Mouse (Mus musculus): ENCODE results near the gene Tram2. TPM values are rescaled to one million over a fixed set of nuclear protein-coding genes. Genes with fewer than 3 reads are reported as not detected.

Tram2 gene
- polyA plus RNA-seq, 1 experiment, result 6.7 TPM

DNA sequence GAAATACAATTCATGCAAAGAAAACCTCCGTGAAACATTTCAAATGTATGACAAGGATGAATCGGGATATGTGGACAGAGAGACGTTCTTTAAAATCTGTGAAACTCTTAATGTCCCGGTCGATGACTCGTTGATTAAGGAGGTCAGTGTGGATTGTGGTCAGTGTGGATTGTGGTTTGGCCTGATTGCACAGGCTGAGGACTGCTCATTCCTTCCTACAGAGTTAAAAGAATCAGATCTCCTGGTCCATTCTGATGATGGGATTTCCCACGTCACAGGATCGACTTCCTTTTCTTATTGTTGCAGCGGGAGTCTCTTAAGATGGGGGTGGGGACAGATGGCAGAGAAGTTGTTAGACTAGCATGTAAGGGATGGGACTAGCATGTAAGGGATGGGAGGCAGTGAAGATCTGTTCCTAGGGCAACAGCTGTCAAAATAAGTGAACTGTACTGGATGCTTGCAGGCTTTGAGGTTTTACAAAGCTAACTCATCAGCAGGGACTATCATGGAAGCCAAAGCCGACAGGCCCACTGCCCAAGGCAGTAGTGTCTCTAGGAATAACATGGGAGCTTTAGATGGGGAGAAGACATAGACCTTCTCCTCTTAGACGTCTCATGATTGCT is 89.5 kb downstream of the Tram2 start:
- H3K27ac ChIP-seq (ENCODE audit: control insufficient read depth, insufficient read depth, low read depth, low read length, poor library complexity), result no peak overlapping the region
- 55% methylated on average over 11 of the region's 11 CpGs for WGBS
- H3K4me1 ChIP-seq (ENCODE audit: control insufficient read depth, insufficient read depth, low read length), result peaks cover 1% of the 10 kb centered on the region; the same call in 1 of the 2 replicates
- H3K4me3 ChIP-seq (replicated peaks; ENCODE audit: control insufficient read depth, low read depth, low read length), result no peak overlapping the region
- TF ChIP-seq POLR2A (IDR thresholded peaks at IDR 0.05; ENCODE audit: borderline replicate concordance, control insufficient read depth, low read depth, low read length), result no peak
- TF ChIP-seq CTCF (IDR thresholded peaks at IDR 0.05; ENCODE audit: control insufficient read depth, insufficient read depth, low read length), result no peak

GRCm38 (mm10) chr1:20986378-20987056 is 92.5 kb downstream of the Tram2 start:
- WGBS, result 21% methylated on average over 10 of the region's 10 CpGs
- TF ChIP-seq CTCF (IDR thresholded peaks at IDR 0.05; ENCODE audit: control insufficient read depth, insufficient read depth, low read length) (no peak), POLR2A (IDR thresholded peaks at IDR 0.05; ENCODE audit: borderline replicate concordance, control insufficient read depth, low read depth, low read length) (no peak)
- H3K27ac ChIP-seq (ENCODE audit: control insufficient read depth, insufficient read depth, low read depth, low read length, poor library complexity), result peak overlapping the region; percentile 61; the same call in 1 of the 2 replicates
- H3K4me3 ChIP-seq (replicated peaks; ENCODE audit: control insufficient read depth, low read depth, low read length), result no peak overlapping the region
- no peaks in the 10 kb centered on the region; the same call in 1 of the 2 replicates for H3K4me1 ChIP-seq (ENCODE audit: control insufficient read depth, insufficient read depth, low read length)

DNA sequence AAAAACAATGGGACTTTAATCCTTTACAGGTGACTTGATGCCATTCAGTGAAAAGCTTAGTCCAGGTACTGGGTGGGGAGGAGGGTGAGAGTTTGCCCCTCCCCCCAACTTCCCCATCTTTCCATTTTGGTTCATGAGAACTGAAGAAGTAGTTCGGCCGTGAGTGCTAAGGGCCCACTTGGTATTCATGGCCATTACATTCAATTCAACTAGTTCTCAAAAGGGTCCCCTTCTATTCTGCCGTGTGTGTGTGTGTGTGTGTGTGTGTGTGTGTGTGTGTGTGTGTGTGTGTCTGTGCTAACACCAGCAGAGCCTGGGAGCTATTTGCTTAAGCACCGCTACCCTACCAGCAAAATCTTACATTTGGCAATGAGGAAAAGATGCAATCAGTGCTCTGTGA is 94.4 kb downstream of the Tram2 start:
- WGBS, result 46% methylated on average over 4 of the region's 4 CpGs
- Histone ChIP-seq H3K4me1 (ENCODE audit: control insufficient read depth, insufficient read depth, low read length) (no peaks in the 10 kb centered on the region; the same call in 1 of the 2 replicates), H3K4me3 (replicated peaks; ENCODE audit: control insufficient read depth, low read depth, low read length) (no peak overlapping the region), H3K27ac (ENCODE audit: control insufficient read depth, insufficient read depth, low read depth, low read length, poor library complexity) (no peak overlapping the region)
- TF ChIP-seq CTCF (IDR thresholded peaks at IDR 0.05; ENCODE audit: control insufficient read depth, insufficient read depth, low read length) (no peak), POLR2A (IDR thresholded peaks at IDR 0.05; ENCODE audit: borderline replicate concordance, control insufficient read depth, low read depth, low read length) (no peak)

GRCm38 (mm10) chr1:20984103-20984502 is 94.9 kb downstream of the Tram2 start:
- Histone ChIP-seq H3K4me3 (replicated peaks; ENCODE audit: control insufficient read depth, low read depth, low read length) (no peak overlapping the region), H3K27ac (ENCODE audit: control insufficient read depth, insufficient read depth, low read depth, low read length, poor library complexity) (no peak overlapping the region), H3K4me1 (ENCODE audit: control insufficient read depth, insufficient read depth, low read length) (no peaks in the 10 kb centered on the region; the same call in 1 of the 2 replicates)
- no peak for TF ChIP-seq POLR2A (IDR thresholded peaks at IDR 0.05; ENCODE audit: borderline replicate concordance, control insufficient read depth, low read depth, low read length)
- no peak for TF ChIP-seq CTCF (IDR thresholded peaks at IDR 0.05; ENCODE audit: control insufficient read depth, insufficient read depth, low read length)
- WGBS, result 64% methylated on average over 2 of the region's 2 CpGs

DNA sequence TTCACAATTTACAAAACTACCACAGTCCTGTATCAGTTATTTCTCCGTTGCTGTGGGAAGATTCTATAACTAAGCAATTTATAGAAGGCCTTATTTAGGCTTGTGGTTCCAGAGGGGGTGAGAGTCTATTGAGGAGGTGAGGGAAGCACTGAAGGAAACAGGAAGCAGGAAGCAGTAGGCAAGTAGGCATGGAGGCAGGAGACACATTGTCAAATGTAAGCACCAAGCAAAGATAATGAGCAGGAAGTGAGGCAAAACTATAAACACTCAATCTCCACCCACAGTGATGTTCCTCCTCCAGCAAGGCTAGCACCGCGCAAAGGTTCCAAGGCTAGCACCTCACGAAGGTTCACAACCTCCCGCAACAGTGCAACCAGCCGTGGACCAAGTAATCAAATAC is 97.3 kb downstream of the Tram2 start:
- TF ChIP-seq CTCF (IDR thresholded peaks at IDR 0.05; ENCODE audit: control insufficient read depth, insufficient read depth, low read length) (no peak), POLR2A (IDR thresholded peaks at IDR 0.05; ENCODE audit: borderline replicate concordance, control insufficient read depth, low read depth, low read length) (no peak)
- WGBS, result 74% methylated on average over 6 of the region's 6 CpGs

GRCm38 (mm10) chr1:20980553-20980952 is 98.5 kb downstream of the Tram2 start:
- H3K27ac ChIP-seq (ENCODE audit: control insufficient read depth, insufficient read depth, low read depth, low read length, poor library complexity), result no peak overlapping the region
- WGBS, result 72% methylated on average over 1 of the region's 1 CpGs
- no peak overlapping the region for H3K4me3 ChIP-seq (replicated peaks; ENCODE audit: control insufficient read depth, low read depth, low read length)
- H3K4me1 ChIP-seq (ENCODE audit: control insufficient read depth, insufficient read depth, low read length), result no peaks in the 10 kb centered on the region; the same call in 1 of the 2 replicates
- no peak for TF ChIP-seq POLR2A (IDR thresholded peaks at IDR 0.05; ENCODE audit: borderline replicate concordance, control insufficient read depth, low read depth, low read length)
- TF ChIP-seq CTCF (IDR thresholded peaks at IDR 0.05; ENCODE audit: control insufficient read depth, insufficient read depth, low read length), result no peak

More for the DNA sequence above, 97.3 kb downstream of the Tram2 start:
- no peak overlapping the region for H3K4me3 ChIP-seq (replicated peaks; ENCODE audit: control insufficient read depth, low read depth, low read length)
- H3K4me1 ChIP-seq (ENCODE audit: control insufficient read depth, insufficient read depth, low read length), result no peaks in the 10 kb centered on the region; the same call in 1 of the 2 replicates
- no peak overlapping the region for H3K27ac ChIP-seq (ENCODE audit: control insufficient read depth, insufficient read depth, low read depth, low read length, poor library complexity)

- WGBS, result 65% methylated on average over 9 of the region's 9 CpGs
- TF ChIP-seq CTCF (IDR thresholded peaks at IDR 0.05; ENCODE audit: control insufficient read depth, insufficient read depth, low read length), result no peak
- no peak for TF ChIP-seq POLR2A (IDR thresholded peaks at IDR 0.05; ENCODE audit: borderline replicate concordance, control insufficient read depth, low read depth, low read length)
- no peaks in the 10 kb centered on the region for H3K4me1 ChIP-seq (ENCODE audit: control insufficient read depth, insufficient read depth, low read length)
- no peak overlapping the region for H3K4me3 ChIP-seq (replicated peaks; ENCODE audit: control insufficient read depth, low read depth, low read length)
- H3K27ac ChIP-seq (ENCODE audit: control insufficient read depth, insufficient read depth, low read depth, low read length, poor library complexity), result no peak overlapping the region
Measured at GRCm38 (mm10) chr1:20974341-20975135, 104.5 kb downstream of the Tram2 start.

GRCm38 (mm10) chr1:20973389-20973788 is 105.6 kb downstream of the Tram2 start:
- H3K4me1 ChIP-seq (ENCODE audit: control insufficient read depth, insufficient read depth, low read length), result no peaks in the 10 kb centered on the region
- WGBS, result 55% methylated on average over 6 of the region's 6 CpGs
- H3K4me3 ChIP-seq (replicated peaks; ENCODE audit: control insufficient read depth, low read depth, low read length), result no peak overlapping the region
- no peak overlapping the region for H3K27ac ChIP-seq (ENCODE audit: control insufficient read depth, insufficient read depth, low read depth, low read length, poor library complexity)
- TF ChIP-seq POLR2A (IDR thresholded peaks at IDR 0.05; ENCODE audit: borderline replicate concordance, control insufficient read depth, low read depth, low read length) (no peak), CTCF (IDR thresholded peaks at IDR 0.05; ENCODE audit: control insufficient read depth, insufficient read depth, low read length) (no peak)

Data from bone marrow, adult 2 months (tissue).